Mouse (Mus musculus): ENCODE results near the gene Rbms3.

GRCm38 (mm10) chr9:117154590-117154989 lies 475.1 kb downstream of the Rbms3 start:
- no peak for TF ChIP-seq ZC3H11A (IDR thresholded peaks at IDR 0.05; ENCODE audit: borderline replicate concordance, low read depth, low read length)
- no peak for TF ChIP-seq ZNF384 (IDR thresholded peaks at IDR 0.05; ENCODE audit: low read depth, low read length)
- TF ChIP-seq MAFK (IDR thresholded peaks at IDR 0.05; ENCODE audit: insufficient read depth, low read depth, low read length) = no peak

Data from ES-E14 (cell line).